Mouse (Mus musculus) stomach, embryonic 16.5 days (tissue): Measurements from ENCODE around the gene Cntnap2. TPM values are rescaled to one million over a fixed set of nuclear protein-coding genes. Genes with fewer than 3 reads are reported as not detected.
A peak's percentile ranks its signal among the peaks of the same experiment; 100 is the strongest.

ENCODE experiments used
- ATAC-seq: fragments of 200-750 bp; cut with Nextera tagmentation; 2 replicates; pipeline ENCODE4 v1.8.0; 2017; ENCODE audit warnings: moderate number of reproducible peaks, moderate TSS enrichment; ENCODE audit not compliant: insufficient read depth, low FRiP score
- H3K27ac ChIP-seq: fragments of 300-500 bp; sonication (generic); 2 replicates; pipeline ENCODE4 v1.5.1; 2014; ENCODE audit warnings: low read length
- H3K27me3 ChIP-seq: fragments of 300-500 bp; sonication (generic); 2 replicates; pipeline ENCODE4 v1.6.1; 2014; ENCODE audit warnings: low read length, control low read depth, mixed read lengths; ENCODE audit not compliant: control insufficient read depth, insufficient read depth
- H3K36me3 ChIP-seq: fragments of 300-500 bp; sonication (generic); 2 replicates; pipeline ENCODE4 v1.6.1; 2014; ENCODE audit warnings: low read length; ENCODE audit not compliant: control insufficient read depth, insufficient read depth
- H3K4me1 ChIP-seq: fragments of 300-500 bp; sonication (generic); 2 replicates; pipeline ENCODE4 v1.6.1; 2014; ENCODE audit warnings: low read length, control low read depth, mixed read lengths; ENCODE audit not compliant: control insufficient read depth, insufficient read depth
- H3K4me2 ChIP-seq: fragments of 300-500 bp; sonication (generic); 2 replicates; pipeline ENCODE4 v1.6.1; 2014; ENCODE audit warnings: low read depth, low read length, mixed read lengths
- H3K4me3 ChIP-seq: fragments of 300-500 bp; sonication (generic); replicated peaks from 2 replicates; pipeline ENCODE4 v1.5.1; 2014; ENCODE audit warnings: mild to moderate bottlenecking, low read length
- H3K9ac ChIP-seq: fragments of 300-500 bp; sonication (generic); 2 replicates; pipeline ENCODE4 v1.6.1; 2014; ENCODE audit warnings: low read length
- H3K9me3 ChIP-seq: fragments of 300-500 bp; sonication (generic); replicated peaks from 2 replicates; pipeline ENCODE4 v1.6.1; 2016; ENCODE audit warnings: low read length, control low read depth; ENCODE audit not compliant: control insufficient read depth
- WGBS: fragments of 180-500 bp; shearing (Covaris S2); extraction: QIAGEN DNeasy Blood & Tissue Kit; methylation state at CpG from one replicate; pipeline ENCODE4 v1.1.7; 2014; 5-methylcytosine and 5-hydroxymethylcytosine counted together
- polyA plus RNA-seq: library from polyadenylated mRNA; unstranded; fragments of >200 nt; fragmentation: Nextera tagmentation; extraction: Ambion mirVana; gene quantifications from 2 replicates; pipeline ENCODE4 v1.2.1, GENCODE M21; 2015

Gene Cntnap2
- polyA plus RNA-seq, 1 experiment from 2014 or later: 2.1 TPM

DNA sequence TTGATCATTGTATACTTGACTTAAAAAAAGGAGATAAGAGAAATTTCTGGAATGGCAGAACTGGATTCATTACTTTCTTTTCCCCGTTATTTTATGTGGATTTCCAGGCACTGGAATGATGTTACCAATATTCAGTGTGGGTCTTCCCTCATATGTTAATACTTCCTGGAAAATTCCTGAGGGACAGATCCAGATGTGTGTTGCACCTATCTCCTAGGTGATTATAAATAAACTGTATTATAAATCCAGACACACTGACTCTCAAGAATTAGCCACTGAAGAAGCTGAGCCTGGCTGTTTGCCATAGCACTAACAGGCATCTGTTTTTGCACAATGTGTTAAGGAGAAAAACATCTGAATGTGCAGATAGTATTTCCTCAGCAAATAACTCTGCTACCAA lies 231.0 kb downstream of the Cntnap2 start:
- no peak overlapping the region for H3K4me2 ChIP-seq
- no peak for ATAC-seq
- 76% methylated on average over 1 of the region's 1 CpGs for WGBS
- no peak overlapping the region for H3K4me3 ChIP-seq
- no peaks in the 10 kb centered on the region for H3K27me3 ChIP-seq
- H3K4me1 ChIP-seq: no peaks in the 10 kb centered on the region
- no peak overlapping the region for H3K27ac ChIP-seq
- H3K9me3 ChIP-seq: no peaks in the 10 kb centered on the region
- H3K9ac ChIP-seq: no peak overlapping the region
- no peaks in the 10 kb centered on the region for H3K36me3 ChIP-seq

DNA sequence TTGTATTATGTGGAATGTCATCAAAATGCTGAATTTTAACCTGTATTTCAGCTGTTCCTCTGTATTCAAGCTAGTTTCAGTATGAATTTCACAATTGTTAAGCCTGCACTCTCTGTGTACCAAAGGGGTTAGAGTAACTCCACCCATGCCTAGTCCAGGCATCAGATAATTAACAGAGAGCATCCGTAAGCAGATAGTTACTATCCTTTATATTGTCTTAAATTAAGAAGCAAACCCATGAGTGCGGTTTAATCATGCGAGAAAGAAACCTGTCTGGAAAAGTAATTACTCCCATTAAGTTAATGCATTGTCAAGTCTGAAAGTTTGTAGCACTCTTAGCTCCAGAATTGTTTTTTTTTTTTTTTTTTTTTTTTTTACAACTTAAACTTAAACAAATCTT lies 258.3 kb downstream of the Cntnap2 start:
- Histone ChIP-seq H3K4me2 (no peak overlapping the region), H3K27me3 (no peaks in the 10 kb centered on the region), H3K9me3 (no peaks in the 10 kb centered on the region), H3K27ac (no peak overlapping the region), H3K9ac (no peak overlapping the region), H3K4me1 (no peaks in the 10 kb centered on the region), H3K36me3 (no peaks in the 10 kb centered on the region), H3K4me3 (no peak overlapping the region)
- ATAC-seq: no peak
- WGBS: 71% methylated on average over 3 of the region's 3 CpGs

DNA sequence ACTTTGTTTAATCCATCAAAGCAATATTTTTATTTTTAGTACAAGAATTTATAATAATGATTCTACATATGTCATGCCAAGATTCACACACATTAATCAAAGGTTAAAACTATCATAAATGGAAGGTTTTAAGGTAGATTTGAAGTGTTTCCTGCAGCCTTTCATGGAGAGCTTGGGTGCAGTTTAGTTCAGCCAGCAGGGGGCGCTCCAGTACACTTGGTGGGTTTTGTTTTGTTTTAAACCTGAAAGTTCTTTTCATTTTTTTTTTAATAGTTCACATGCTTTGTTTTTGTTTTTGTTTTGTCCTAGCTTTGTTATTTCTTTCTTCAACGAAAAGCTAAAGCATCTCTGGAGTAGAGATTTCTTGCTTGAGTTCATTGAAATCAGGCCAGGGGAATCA lies 264.3 kb downstream of the Cntnap2 start:
- H3K36me3 ChIP-seq: no peaks in the 10 kb centered on the region
- ATAC-seq: no peak

DNA sequence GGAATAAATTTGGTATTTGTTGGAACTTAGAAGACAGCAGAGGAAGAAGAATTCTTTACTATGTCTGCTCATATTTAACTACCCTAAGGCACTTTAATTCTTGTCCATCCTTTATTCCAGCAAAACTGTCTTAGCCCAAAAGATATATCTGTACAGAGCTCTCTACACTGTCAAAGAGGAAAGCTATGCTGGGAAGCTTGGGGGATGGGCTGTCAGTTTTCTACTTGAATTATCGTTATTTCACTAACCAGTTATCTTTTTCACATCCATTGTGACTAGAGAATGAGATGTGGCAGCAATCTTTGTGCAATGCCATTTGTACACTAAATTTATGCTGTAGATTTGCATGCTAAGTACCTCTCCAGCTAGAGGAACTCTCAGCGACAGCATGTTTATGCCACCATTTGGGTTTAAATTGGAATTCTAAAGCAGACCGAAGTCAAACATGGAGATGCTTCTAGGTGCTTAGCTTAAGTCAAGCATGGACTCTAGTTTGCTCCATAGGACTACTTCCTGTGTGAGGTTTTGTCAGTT lies 268.9 kb downstream of the Cntnap2 start:
- Histone ChIP-seq H3K36me3 (no peaks in the 10 kb centered on the region), H3K4me3 (no peak overlapping the region), H3K27me3 (no peaks in the 10 kb centered on the region), H3K27ac (no peak overlapping the region), H3K9ac (no peak overlapping the region), H3K4me2 (no peak overlapping the region), H3K9me3 (no peaks in the 10 kb centered on the region), H3K4me1 (no peaks in the 10 kb centered on the region)
- WGBS: 77% methylated on average over 3 of the region's 3 CpGs
- ATAC-seq: no peak

More for the DNA sequence above, 264.3 kb downstream of the Cntnap2 start:
- H3K4me1 ChIP-seq: no peaks in the 10 kb centered on the region
- 6% methylated on average over 2 of the region's 2 CpGs for WGBS
- H3K9me3 ChIP-seq: no peaks in the 10 kb centered on the region
- H3K4me3 ChIP-seq: no peak overlapping the region
- H3K9ac ChIP-seq: no peak overlapping the region
- no peaks in the 10 kb centered on the region for H3K27me3 ChIP-seq
- H3K4me2 ChIP-seq: no peak overlapping the region
- no peak overlapping the region for H3K27ac ChIP-seq

DNA sequence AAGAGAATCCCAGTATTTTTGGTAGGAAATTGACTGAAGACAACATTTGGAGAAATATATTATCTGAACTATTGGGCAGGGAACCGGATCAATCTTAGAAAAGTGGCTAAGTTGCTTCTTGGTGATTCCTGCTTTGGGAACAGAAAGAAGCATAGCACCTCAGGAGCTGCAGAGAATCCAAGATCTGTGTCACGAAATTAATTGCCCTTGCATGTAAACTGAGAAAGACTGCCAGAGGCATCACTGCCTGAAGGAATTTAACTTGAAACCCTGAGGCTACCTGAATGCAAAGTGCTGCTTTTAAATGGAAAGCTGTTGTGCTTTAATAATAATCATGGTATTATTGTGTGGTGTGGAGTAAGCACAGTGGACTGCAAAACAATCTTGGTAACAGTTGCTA lies 286.2 kb downstream of the Cntnap2 start:
- H3K4me2 ChIP-seq: no peak overlapping the region
- H3K27ac ChIP-seq: no peak overlapping the region
- H3K9ac ChIP-seq: no peak overlapping the region
- H3K4me3 ChIP-seq: no peak overlapping the region
- no peaks in the 10 kb centered on the region for H3K36me3 ChIP-seq
- no peaks in the 10 kb centered on the region for H3K4me1 ChIP-seq
- ATAC-seq: no peak
- 71% methylated on average over 2 of the region's 2 CpGs for WGBS
- H3K9me3 ChIP-seq: no peaks in the 10 kb centered on the region
- no peaks in the 10 kb centered on the region for H3K27me3 ChIP-seq

DNA sequence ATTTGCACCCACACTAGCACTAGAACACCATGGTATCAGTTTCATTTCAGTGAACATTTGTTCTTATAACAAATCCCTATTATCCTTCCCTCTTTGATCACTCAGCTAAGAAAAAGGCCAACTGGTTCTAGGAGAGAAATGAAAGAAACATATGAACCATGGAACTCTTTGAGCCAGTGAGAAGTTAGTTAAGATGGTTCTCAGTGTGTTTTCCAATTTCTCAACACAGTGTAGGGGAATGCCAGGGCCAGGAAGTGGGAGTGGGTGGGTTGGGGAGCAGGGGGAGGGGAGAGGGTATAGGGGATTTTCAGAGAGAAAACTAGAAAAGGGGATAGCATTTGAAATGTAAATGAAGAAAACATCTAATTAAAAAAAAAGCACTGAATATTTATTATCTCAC lies 286.8 kb downstream of the Cntnap2 start:
- H3K27ac ChIP-seq: no peak overlapping the region
- ATAC-seq: no peak

DNA sequence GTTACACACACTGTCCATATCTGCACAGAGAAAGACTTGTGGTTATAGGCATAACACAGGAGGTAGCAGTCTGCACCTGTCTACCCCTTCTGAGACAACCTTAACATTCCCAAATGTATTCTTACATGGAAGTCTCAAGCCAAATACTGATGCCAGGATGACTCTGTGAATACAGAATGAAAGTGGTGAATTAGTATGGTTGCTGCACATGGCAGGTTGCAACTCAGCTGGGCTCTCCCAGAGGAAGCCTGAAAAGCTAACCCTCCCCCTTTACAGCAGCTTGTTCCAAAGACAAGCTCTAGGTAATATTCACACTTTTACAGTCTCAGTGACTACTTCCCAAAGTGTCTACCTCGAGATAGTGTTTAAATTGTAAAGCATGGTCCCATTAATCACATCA lies 307.3 kb downstream of the Cntnap2 start:
- Histone ChIP-seq H3K9me3 (no peaks in the 10 kb centered on the region), H3K4me2 (no peak overlapping the region), H3K36me3 (no peaks in the 10 kb centered on the region), H3K9ac (no peak overlapping the region), H3K4me3 (no peak overlapping the region), H3K27ac (no peak overlapping the region), H3K4me1 (no peaks in the 10 kb centered on the region), H3K27me3 (no peaks in the 10 kb centered on the region)
- 6% methylated on average over 1 of the region's 1 CpGs for WGBS
- ATAC-seq: no peak

More for the DNA sequence above, 286.8 kb downstream of the Cntnap2 start:
- no peaks in the 10 kb centered on the region for H3K4me1 ChIP-seq
- H3K27me3 ChIP-seq: no peaks in the 10 kb centered on the region
- H3K36me3 ChIP-seq: no peaks in the 10 kb centered on the region
- no peak overlapping the region for H3K4me2 ChIP-seq
- H3K9ac ChIP-seq: no peak overlapping the region
- no peaks in the 10 kb centered on the region for H3K9me3 ChIP-seq
- H3K4me3 ChIP-seq: no peak overlapping the region

DNA sequence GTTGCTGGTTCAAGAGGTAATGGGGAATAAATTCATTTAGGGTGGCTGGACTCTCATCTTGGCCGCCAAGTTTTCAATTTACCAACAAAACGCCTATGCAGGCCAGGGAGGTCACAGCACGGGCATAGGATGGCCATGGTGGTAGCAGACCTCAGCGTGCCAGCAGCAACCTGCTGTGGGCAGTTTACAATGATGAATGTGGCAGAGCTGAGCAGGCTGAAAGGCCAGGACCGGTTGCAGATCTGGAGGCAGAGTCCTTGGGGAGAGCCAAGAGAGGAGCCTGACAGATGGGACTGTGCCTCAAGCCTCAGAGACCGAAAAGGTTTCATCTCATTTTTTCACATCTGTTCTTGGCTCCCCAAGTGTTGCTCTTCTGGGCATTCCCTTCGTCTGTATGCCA lies 322.0 kb downstream of the Cntnap2 start:
- H3K4me3 ChIP-seq: no peak overlapping the region
- H3K36me3 ChIP-seq: no peaks in the 10 kb centered on the region
- 65% methylated on average over 7 of the region's 7 CpGs for WGBS
- H3K9me3 ChIP-seq: no peaks in the 10 kb centered on the region
- no peak for ATAC-seq
- no peak overlapping the region for H3K4me2 ChIP-seq
- H3K27ac ChIP-seq: no peak overlapping the region
- H3K9ac ChIP-seq: no peak overlapping the region
- no peaks in the 10 kb centered on the region for H3K4me1 ChIP-seq
- H3K27me3 ChIP-seq: no peaks in the 10 kb centered on the region

DNA sequence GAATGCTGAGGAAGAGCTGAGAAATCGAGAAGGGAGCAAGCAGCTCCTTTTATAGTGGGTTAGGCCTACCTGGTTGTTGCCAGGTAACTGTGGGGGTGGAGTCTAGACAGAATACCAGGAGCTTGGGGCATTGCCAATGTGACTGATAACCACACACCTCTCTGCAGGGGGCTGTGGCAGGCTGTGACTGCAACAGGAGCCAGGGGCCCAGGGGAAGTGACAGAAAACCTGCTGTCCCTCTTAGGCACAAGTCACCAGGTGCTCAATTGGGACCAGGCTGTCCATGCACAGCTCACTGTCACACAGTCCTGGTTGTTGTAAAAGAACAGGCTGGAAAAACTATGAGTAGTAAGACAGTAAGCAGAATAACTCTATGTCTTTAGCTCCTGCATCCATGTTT lies 329.9 kb downstream of the Cntnap2 start:
- H3K9me3 ChIP-seq: no peaks in the 10 kb centered on the region
- ATAC-seq: 0 out of 2 replicates have a peak, but pooled peaks have one; percentile 29
- WGBS: 47% methylated on average over 1 of the region's 1 CpGs

DNA sequence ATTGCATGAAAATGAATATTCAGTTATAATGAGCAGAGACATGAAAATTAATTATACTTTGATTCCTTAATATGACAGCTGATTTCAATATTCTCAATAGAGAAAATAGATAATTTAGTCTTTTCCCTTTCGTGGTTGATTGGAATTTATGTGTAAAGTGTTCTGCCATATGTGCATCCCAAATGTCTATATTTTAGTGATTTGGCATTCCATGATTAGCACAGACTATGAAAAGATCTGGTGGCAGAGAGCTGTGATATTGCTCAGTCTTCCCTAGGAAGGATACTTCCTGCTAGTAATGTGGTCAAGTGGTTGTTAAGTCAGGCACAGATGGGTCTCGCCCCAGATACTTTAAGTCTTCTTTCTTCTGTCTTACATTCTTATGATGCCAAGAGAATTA lies 354.5 kb downstream of the Cntnap2 start:
- 79% methylated on average over 2 of the region's 2 CpGs for WGBS
- Histone ChIP-seq H3K4me1 (no peaks in the 10 kb centered on the region), H3K9ac (no peak overlapping the region), H3K9me3 (no peaks in the 10 kb centered on the region), H3K27ac (no peak overlapping the region), H3K27me3 (no peaks in the 10 kb centered on the region), H3K4me3 (no peak overlapping the region), H3K36me3 (no peaks in the 10 kb centered on the region), H3K4me2 (no peak overlapping the region)
- ATAC-seq: no peak

More for the DNA sequence above, 329.9 kb downstream of the Cntnap2 start:
- Histone ChIP-seq H3K27ac (no peak overlapping the region), H3K4me1 (no peaks in the 10 kb centered on the region), H3K4me2 (no peak overlapping the region), H3K4me3 (no peak overlapping the region), H3K27me3 (no peaks in the 10 kb centered on the region), H3K9ac (no peak overlapping the region), H3K36me3 (no peaks in the 10 kb centered on the region)
